Mouse (Mus musculus) E14TG2a.4 (cell line): ENCODE results near the gene Rbm31y.
"Not testable (repeated sequence)": the region's sequence is repeated elsewhere in the genome, so short reads cannot be mapped to it uniquely, and the experiment has no call there.

Experiments used
- CTCF ChIP-seq: conservative IDR thresholded peaks from 2 replicates; pipeline ENCODE4 v1.5.1; 2014; ENCODE audit warnings: low read length
- POU5F1 ChIP-seq: IDR thresholded peaks from 2 replicates; pipeline ENCODE4 v1.6.1; 2014; ENCODE audit warnings: low read length, borderline replicate concordance

DNA sequence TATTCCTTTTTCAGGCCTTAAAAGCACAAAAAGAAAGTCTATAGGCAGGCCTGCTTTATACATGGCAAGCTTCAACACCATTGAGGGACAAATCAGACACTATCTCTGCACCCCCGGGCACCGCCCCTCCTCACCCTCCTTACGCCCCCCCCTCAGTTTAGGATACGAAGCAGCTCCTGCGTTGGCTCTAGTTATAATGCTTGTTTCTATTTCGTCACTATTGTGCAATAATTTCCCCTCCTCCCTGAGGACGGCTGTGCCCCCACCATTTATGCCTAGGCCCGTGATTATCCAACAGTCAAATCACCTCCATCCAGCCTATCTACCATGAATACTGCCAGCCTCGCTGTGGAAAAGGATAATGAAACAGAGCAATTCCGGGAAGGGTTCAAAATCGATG lies at the start of gene Rbm31y:
- TF ChIP-seq CTCF, POU5F1: not testable (repeated sequence)
